Mouse (Mus musculus): ENCODE data around the gene Sat2.
"Not testable (repeated sequence)": the region's sequence is repeated elsewhere in the genome, so short reads cannot be mapped to it uniquely, and the experiment has no call there.

- TF ChIP-seq MAX (IDR thresholded peaks at IDR 0.05); CTCF (IDR thresholded peaks at IDR 0.05; ENCODE audit: control insufficient read depth, insufficient read depth, insufficient read length); USF1 (IDR thresholded peaks at IDR 0.05; ENCODE audit: low read depth); MYOD1 (IDR thresholded peaks at IDR 0.05; ENCODE audit: control insufficient read depth, insufficient read length, low read depth): not testable (repeated sequence)
These were observed 7.6 kb upstream of the Sat2 start for GRCm38 (mm10) chr11:69614257-69614588.
